Mouse (Mus musculus) adrenal gland, adult (tissue): ENCODE measurements around the gene Usp17ld.
"Not testable (repeated sequence)": the region's sequence is repeated elsewhere in the genome, so short reads cannot be mapped to it uniquely, and the experiment has no call there.

Source experiments
- DNase-seq, 2 experiments: peaks; one replicate each; pipeline ENCODE4 v3.0.0; 2022 to 2023; ENCODE audit warnings: low spot score in 1 of 2; ENCODE audit not compliant: inconsistent age in 2 of 2

Gene Usp17ld

DNA sequence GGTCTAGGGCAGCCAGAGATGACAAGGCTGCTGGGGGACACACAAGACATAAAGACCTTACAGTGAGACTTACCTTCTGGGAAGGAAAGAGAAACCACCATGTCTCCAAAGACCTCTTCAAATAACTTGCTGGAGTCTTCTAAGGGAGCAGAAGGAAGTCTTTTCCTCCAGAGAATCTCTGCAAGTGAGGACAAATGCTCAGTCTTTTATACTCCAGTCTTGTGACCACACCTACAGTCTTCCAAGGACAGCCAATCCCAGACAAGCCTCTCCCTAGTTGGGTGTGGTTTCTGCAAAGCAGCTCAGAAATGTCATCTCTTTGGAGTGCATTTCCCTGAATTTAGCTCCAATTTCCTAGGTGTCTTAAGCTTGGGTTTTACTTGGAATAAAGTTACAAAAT is at the start of gene Usp17ld:
TSS of gene Usp17ld (minus strand) at position 101 of the 400 bp plus-strand sequence.
- DNase-seq: not testable (repeated sequence)

- no peak for DNase-seq
Observed at GRCm38 (mm10) chr7:103216696-103217095, 35.6 kb downstream of the Usp17ld start, which contains the start of gene Olfr594. Gene Olfr594 (plus strand): TSS chr7:103216996.

GRCm38 (mm10) chr7:103212050-103212449 is 40.3 kb downstream of the Usp17ld start:
- DNase-seq: not testable (repeated sequence)

DNA sequence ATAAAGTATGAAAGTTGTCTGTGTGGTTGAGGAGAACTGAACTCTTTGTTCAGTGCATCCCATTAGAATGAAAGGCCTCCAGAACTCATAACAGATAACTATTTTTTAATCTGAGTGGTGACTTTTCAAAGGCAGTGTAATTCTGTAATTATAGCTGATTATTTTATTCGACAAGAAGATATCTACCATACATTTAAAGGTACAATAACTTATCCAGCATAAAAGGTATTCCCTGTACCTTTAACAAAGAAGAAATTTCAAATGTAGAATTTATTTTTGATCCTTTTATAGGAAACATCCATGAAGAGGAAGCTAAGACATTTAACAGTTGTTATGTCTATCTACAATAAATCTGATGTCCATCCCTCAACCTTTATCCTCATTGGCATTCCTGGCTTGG is 40.7 kb downstream of the Usp17ld start, which contains the start of gene Olfr593:
TSS of gene Olfr593 (plus strand) at position 301 of the 400 bp plus-strand sequence.
- DNase-seq: no peak
